Mouse (Mus musculus) large intestine, adult 2 months (tissue): Measurements from ENCODE around the gene Actr1a. TPM values are rescaled to one million over a fixed set of nuclear protein-coding genes. Genes with fewer than 3 reads are reported as not detected.

Experiments
- DNase-seq: peaks from one replicate; pipeline ENCODE4 v3.0.0-alpha.2; 2012; ENCODE audit warnings: low read depth, low spot score
- WGBS: fragments of 180-500 bp; shearing (Covaris S2); methylation state at CpG from one replicate; pipeline ENCODE4 v1.1.7; 2018; 5-methylcytosine and 5-hydroxymethylcytosine counted together
- polyA plus RNA-seq: library from polyadenylated mRNA; depleted of rRNA; stranded (reverse); fragments of >200 nt; gene quantifications from 2 replicates; pipeline ENCODE4 v1.2.3, GENCODE M21; 2012

Gene Actr1a
- polyA plus RNA-seq, 1 experiment: 105 TPM

DNA sequence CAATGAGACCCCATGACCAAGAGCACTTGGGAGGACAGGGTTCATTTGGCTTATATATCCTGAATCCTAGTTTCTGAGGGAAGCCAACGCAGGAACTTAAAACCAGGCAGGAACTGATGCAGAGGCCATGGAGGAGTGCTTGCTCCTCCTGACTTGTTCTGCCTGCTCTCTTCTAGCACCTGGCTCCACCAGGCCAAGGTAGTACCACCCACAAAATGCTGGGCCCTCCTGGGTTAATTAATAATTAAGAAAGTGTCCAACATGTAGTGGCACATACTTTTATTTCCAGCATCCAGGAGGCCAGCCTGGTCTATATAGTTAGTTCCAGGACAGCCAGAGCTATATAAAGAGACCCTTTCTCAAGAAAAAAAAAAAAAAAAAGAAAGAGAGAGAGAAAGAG, 8.5 kb upstream of the Actr1a start:
- no peak for DNase-seq
- 91% methylated on average over 1 of the region's 1 CpGs for WGBS

DNA sequence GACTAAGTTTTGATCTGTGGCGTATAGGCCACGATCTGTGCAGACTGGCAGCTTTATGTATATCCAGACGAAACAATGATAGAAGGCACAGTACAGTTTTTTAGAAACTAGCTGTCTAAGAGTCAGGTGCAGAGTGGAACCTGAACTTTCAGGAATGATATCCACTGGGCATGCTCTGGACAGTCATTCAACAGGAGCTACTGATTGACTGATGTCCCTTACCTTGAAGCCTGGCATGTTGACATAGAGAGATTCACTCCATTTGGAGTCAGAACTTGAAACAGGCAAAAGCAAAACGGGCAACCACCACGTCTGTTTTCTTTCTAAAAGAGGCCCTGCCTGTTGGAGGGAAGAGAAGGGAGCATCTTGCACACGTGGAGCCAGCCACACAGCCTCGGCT, 5.0 kb upstream of the Actr1a start:
- 77% methylated on average over 7 of the region's 7 CpGs for WGBS
- no peak for DNase-seq

DNA sequence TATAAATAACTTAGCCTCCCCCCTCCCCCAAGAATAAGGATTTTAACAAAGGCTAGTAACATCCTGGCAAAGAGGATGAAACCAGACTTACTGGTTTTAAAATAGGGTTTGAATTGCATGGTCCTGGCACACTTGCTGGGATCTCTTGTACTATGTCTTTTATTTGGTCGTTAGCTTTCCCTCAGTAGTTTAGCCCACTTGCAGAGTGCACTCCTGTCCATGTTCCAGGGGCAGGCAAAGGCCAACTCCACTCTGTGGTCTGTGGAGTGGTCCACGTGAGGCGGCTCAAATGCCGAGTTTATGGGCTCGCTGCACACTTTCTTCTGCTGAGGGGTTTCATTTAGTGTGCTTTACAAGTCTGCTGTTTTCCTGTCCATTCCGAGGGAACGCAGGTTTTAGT, 4.3 kb upstream of the Actr1a start:
- 69% methylated on average over 7 of the region's 7 CpGs for WGBS
- DNase-seq: no peak

DNA sequence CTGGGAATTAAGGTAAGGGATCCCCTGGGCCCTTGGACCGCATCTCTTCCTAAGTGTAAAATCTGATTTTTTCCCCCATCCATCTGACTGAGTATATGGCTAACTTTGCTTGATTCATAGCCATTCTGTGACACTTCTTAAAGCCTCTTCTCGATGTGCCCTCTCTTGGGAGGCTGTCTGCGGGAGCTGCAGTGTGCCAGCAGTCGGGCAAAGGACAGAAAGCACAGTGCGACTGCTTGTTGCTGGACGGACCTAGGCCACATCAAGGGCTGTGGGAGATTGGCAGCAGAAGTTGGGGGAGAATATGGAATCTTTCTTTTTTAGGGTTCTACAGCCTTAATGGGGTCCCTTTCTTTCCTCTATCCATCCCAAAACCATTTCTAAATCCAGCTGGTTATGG, 3.8 kb upstream of the Actr1a start:
- WGBS: 87% methylated on average over 6 of the region's 6 CpGs
- no peak for DNase-seq

DNA sequence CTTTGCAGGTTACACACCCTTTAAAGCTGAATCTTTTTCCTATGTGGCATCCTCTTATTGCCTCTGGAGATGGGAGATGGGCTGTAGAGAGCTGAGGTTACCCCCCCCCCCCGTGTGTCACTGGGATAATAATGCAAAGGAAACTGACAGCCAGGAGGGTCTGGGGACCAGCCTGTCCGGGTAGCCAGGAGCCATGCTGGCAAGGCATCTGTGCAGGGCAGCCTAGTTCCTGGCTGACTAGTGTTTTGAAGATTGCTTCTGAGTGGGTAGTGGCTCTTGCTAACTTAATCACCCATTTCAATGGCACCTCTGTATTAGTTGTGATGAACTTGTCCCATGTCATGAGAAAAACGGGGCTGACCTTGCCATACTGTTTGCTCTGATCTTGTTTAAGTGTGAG, 2.9 kb upstream of the Actr1a start:
- WGBS: 57% methylated on average over 3 of the region's 3 CpGs
- no peak for DNase-seq

DNA sequence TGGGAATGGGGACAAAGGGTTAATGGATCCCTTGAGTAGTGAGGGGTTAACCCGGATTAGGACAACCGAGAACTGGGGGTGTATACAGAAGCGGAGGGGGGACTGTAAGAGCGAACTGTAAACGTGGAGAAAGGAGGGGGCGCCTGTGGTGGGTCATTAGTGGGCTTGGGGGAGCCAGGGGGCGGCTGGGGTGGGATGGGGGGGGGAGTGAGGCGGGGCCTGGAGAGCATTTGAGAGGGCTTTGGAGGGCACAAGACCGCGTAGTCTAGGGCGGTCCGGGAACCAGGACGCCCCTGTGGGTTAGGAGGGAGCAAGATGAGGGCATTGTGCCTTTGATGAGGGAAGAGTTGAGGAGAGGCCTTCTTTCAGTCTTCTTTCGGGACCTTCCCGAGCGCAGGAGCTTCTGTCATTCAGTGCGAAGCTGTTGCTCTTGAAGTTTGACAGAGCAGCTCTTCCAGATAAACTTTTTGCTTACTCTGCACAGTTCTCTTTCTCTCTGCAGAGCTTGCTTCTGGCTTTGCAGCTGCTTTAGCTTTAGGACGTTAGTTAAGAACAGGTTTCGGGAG, 2.0 kb upstream of the Actr1a start:
- 16% methylated on average over 19 of the region's 19 CpGs for WGBS
- no peak for DNase-seq

DNA sequence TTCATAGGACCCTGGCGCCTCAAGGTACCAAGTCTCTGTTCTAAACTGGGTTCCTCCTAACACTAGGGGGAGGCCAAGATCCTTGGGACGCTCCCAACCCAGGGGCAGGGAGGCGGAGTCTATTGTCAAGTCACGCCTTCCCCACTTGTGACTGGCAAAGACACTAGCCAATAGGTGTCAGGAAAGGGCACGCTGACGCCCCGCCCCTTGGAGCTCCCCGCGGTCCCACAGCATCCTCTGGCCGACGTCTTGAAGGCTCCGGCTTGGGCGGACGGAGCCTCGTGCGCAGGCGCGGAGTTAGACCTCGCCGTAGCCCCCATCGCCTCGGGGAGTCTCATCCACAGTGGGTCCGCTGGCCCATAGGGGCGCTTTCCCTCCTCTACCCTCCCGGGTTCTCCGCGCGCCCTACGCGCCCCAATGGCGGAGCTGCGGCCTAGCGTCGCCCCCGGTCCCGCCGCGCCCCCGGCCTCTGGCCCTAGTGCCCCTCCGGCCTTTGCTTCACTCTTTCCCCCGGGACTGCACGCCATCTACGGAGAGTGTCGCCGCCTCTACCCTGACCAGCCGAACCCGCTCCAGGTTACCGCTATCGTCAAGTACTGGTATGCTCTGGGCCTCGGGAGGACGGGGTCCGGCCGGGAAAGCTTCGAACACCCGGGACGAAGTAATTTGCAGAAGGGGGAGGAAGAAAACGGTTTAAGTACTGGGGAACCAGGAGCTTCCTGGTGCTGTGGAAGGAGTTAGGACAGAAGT, 1.3 kb upstream of the Actr1a start, which contains the start of gene Sufu:
Gene Sufu, plus strand, starts transcription at position 211 of the 750 bp plus-strand sequence.
- peak; percentile 87 for DNase-seq
- under 1% methylated on average over 57 of the region's 57 CpGs for WGBS

DNA sequence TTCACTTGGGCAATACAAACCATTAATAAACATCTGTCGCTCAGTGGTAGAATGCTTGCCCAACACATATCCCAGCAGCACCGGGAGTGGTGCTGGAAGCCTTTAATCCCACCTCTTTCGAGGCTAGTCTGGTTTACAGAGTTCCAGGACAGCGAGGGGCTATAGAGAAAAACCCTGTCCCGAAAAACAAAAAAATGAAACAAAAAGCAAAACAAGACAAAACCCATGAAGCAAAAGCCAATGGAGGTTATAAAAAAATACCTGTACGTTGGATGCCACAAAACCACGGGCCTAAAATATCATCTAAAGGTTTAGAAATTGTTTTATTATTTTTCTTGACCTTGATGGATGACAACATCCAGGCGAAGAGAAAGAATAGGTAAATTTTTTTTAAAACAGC, 561 bp upstream of the Actr1a start:
- WGBS: 5% methylated on average over 8 of the region's 8 CpGs
- DNase-seq: no peak

DNA sequence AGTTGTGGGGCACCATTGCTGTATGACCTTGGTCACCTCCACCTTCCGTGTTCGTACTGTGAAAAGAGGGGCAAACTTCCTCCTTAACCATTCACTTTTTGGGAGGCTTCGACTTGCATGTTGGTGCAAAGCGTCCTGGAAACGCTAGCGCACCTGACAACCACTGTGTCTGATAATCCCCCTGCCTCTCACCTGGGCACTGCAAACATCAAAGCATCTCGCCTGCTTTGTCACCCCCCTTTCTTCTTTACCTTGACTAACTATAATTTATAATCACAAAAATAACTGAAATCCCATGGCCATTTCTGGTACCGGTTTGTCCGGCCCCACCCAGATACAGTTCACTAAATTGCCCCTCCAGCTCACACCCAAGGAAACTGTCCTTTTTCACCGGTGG, 838 bp downstream of the Actr1a start:
- WGBS: 0% methylated on average over 10 of the region's 10 CpGs
- no peak for DNase-seq

DNA sequence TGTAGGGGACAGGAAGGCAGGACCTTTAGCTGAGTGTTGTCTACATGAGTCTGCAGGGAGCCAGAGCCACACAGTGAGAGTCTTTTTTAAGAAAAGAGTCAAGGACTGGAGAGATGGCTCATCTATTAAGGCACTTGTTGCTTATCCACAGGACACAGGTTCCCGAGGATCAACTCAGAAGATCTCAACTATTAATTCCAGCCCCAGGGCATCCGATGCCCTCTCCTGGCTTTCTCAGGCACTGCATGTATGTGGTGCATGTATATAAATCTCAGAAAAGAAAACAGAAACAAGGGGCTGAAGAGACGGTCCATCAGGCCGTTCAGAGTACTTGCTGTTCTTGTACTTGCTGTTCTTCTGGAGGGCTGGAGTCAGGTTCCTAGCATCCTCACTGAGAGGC, 3.5 kb downstream of the Actr1a start:
- WGBS: 11% methylated on average over 4 of the region's 4 CpGs
- DNase-seq: no peak

DNA sequence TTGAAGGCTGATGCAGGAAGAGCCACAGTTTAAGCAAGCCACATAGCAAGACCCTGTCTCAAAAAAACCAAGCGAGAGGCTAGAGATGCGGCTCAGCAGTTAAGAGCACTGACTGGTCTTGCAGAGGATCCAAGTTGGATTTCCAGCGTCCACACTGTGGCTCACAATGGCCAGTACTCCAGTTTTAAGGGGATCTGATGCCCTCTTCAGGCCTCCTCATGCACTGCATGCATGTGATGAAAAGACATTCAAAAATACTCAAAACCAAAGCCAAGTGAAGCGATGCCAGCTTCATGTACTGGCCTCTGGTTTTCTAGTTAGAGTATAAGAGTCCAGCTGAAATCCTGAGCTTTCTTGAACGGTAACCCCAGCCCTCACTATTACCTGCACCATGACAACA, 5.7 kb downstream of the Actr1a start:
- DNase-seq: no peak
- whole genome bisulfite sequencing: 87% methylated on average over 5 of the region's 5 CpGs

DNA sequence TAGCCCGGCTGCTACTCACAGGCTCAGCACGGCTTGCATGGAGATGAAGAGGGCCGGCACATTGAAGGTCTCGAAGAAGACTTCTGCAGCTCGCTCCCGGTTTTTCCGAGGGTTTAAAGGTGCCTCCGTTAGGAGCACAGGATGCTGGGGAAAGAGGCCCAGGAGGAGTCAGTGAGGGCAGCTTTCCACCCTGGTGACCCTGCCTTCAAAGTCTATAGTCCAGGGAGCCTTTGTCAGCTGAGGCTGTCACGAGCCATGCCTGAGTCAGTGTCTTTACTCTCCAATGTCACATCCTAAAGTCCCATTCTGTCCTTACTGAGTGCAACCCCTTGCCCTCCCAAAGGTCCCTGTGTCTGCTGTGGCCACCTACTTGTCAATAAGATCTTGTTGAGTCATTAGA, 13.3 kb downstream of the Actr1a start:
- WGBS: 86% methylated on average over 9 of the region's 9 CpGs
- DNase-seq: no peak

DNA sequence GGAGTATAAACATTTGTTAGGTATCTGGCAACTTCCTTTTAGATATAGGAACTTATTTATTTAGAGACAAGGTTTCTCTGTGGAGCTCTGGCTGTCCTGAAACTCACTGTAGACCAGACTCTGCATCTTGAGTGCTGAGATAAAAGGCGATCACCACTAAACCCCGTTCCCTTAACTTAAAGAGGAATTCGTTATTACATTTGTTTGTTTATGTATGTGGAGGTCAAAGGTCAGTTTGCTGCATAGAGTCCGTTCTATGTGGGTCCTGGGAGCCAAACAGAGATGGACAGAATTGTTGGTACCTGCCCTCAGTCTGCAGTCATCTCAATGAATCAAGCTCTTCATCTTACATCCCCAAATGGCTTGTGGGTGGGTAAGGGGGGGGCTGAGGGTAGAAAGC, 19.7 kb downstream of the Actr1a start:
- DNase-seq: no peak
- 17% methylated on average over 4 of the region's 4 CpGs for WGBS

DNA sequence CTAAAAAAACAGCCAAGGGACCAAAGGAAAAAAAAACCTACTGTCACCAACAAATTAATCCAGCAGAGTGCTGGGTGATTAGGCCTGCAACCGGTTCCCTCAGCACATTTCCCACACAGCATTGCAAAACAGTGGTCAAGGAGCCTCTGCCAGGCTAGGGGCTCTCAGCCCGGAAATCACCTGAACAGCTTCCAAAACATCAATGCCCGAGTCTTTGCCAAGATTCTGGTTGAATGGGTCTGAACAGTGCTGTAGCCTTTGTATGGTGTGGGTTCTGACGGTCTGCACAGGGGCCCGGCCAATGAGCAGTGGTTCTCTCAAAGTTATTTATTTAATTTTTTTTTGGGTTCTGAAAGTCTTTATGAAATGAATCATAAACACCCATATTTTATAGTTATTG, 20.1 kb downstream of the Actr1a start:
- WGBS: 18% methylated on average over 5 of the region's 5 CpGs
- DNase-seq: no peak

DNA sequence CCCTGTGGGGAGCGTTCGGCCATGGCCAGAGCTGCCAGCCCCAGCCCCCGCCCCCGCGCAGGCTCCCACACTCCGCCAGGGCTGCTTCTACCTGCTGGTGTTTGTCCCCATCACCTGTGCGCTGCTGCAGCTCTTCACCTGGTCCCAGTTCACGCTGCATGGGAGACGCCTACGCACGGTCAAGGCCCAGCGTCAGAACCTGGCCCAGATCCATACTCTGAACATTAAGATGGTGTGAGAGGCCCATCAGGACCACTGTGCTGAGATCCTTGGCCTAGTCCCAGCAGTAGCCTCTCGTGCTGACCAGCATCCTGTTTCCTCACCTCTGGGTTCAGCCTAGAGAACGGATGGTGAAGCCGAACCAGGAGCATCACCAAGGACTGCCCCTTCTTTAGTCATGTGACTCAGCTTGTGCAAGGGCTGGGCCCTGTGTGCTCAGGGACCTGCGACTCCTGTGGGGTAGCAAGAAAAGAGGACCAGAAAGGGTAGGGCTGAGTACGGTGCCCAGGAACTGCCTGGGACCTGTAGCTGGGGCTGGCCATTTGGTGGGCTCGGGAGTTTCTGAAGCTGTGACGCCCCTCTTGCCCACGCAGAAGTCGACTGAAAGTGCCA, 21.0 kb downstream of the Actr1a start:
- DNase-seq: no peak
- 79% methylated on average over 21 of the region's 21 CpGs for WGBS

DNA sequence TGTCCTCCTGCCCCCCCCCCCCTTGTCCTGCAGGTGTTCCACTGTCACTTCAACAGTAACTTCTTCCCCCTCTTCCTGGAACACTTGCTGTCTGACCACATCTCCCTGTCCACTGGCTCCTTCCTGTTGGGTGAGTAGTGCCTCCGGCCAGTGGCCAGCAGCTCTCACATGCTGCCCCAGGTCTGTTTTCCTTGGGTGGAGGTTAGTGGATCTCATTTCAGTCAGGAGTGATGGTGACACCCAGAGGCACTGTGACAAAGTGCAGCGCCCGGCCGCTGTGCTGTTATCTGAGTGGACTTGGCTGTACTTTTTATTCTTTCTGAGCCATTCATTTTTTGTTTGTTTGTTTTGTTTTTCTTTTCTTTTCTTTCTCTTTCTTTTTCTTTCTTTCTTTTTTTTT, 26.3 kb downstream of the Actr1a start:
- no peak for DNase-seq
- WGBS: 11% methylated on average over 4 of the region's 4 CpGs

DNA sequence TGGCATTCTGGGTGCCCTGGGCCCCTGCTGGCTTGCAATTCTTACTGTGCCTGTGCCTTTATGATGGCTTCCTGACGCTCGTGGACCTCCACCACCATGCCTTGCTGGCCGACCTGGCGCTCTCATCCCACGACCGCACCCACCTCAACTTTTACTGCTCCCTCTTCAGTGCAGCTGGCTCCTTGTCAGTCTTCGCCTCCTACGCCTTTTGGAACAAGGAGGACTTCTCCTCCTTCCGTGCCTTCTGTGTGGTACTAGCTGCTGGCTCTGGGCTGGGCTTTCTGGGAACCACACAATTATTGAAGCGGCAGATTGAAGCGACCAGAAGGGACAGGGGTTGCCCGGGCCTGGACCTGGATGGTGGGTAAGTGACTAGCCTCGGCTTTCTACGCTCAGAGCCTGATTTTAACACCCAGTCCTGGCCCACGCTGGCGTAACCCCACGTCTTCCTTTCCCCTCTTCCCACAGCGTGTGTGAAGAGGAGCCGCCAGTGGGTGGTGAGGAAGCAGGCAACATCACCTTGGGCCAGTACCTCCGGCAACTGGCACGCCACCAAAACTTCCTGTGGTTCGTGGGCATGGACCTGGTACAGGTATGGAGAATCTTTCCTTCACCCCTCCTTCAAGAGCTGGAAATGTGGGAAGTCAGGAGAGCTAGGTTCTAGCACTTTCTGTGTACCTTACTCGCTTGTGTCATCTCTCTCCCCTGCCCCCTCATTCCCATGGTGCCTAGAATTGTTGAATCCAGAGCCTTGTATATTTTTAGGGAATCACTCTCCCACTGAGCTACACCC, 27.6 kb downstream of the Actr1a start:
- 81% methylated on average over 23 of the region's 23 CpGs for WGBS
- no peak for DNase-seq

DNA sequence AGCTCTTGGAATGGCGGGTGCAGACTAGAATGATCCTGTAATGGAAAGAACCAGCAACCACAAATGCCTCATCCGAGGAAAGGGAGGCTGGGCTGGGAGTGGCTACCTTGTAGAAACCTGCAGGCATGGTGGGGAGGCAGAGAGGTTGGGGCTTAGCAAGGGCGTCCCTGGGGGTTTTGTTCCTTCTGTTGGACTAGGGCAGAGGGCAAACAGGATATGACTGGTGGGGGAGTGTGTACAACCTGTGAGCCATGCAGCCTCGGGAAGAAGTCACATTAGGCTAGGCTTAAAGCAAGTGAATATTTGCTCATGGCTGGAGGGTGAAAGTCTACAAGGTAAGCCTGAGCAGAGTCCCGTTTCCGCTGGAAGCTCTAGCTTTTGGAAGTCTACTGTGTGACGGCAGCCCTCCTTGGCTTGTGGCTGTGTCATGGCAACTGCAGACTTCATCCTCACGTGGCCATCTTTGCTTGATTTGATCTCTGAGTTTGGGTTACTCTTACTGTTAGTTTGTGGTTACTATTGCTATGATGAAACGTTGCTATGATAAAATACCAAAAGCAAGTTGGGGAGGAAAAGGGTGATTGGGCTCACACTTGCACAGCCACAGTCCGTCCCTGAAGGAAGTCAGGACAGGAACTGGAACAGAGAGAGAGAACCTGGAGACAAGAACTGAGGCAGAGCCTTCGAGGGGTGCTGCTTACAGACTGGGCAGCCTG, 32.1 kb downstream of the Actr1a start:
- 72% methylated on average over 11 of the region's 11 CpGs for WGBS
- no peak for DNase-seq

DNA sequence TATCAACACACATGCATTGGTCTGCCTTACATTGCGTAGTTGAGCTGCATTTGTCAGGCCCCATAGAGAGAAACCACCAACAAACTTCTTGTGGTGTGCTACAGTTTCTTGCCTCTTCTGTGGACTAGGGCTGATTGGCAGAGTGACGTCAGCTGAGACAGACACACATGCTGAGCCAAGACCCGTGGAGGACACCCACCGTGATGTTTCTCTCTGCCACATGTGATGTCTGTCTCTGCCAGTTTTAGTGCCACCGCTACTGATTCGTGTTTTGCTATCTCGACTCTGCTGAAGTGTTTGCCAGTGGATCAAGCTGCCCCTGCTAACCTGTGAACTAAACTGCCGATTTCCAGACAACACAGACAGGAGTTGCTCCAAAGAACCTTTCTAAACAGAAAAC, 33.4 kb downstream of the Actr1a start:
- DNase-seq: no peak
- WGBS: 88% methylated on average over 8 of the region's 8 CpGs

DNA sequence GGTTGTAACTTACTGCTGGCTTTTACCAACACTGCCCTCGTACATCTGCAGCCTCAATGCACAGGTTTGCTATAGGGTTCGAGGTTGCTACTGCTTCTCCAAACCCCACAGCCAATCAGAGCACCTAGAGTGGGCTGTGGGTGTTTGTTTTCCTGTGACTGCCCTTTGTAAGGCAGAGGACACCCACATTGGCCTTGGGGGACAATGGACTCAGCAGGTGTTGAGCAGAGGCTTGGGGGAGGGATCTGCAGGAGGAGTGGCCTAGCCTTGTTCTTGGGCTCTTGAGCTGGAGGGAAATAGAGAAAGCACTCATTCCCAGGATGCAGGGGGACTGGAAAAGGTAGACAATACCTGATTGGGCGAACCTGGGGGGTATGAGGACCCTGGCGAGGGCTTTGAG, 37.2 kb downstream of the Actr1a start:
- DNase-seq: no peak
- WGBS: 29% methylated on average over 4 of the region's 4 CpGs
